Mouse (Mus musculus): ENCODE results near the gene Kif2c.

DNA sequence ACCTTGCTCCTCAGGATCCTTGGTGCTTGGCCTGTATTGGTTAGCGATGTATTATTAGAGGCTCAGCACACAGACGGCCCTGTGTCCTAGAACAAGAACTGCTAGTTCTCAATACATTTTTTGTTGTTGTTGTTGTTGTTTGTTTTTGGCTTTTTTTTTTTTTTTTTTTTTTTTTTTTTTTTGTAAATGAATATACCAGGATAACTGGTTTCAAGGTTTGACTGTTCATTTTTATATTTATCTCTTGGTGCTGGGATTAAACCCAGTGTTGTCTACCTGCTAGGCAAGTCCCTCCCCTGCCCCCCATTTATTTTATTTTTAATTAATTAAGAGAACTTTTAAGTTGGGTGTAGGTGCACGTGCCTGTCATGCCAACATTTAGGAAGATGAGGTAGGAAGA is 6.5 kb upstream of the Kif2c start:
- TF ChIP-seq CTCF (IDR thresholded peaks at IDR 0.05; ENCODE audit: low read depth, low read length) (no peak), GATA1 (IDR thresholded peaks at IDR 0.05; ENCODE audit: borderline replicate concordance, low read length) (no peak), POLR2AphosphoS5 (IDR thresholded peaks at IDR 0.05; ENCODE audit: insufficient replicate concordance, low read depth, low read length) (no peak), TAL1 (conservative IDR thresholded peaks at IDR 0.05; ENCODE audit: low read depth, low read length) (no peak), GATA2 (IDR thresholded peaks at IDR 0.05; ENCODE audit: borderline replicate concordance, low read depth, low read length) (no peak)

Data from G1E (cell line).